Mouse (Mus musculus) heart, adult 2 months (tissue): ENCODE results near the gene Dok5. TPM values are rescaled to one million over a fixed set of nuclear protein-coding genes. Genes with fewer than 3 reads are reported as not detected.
A peak's percentile ranks its signal among the peaks of the same experiment; 100 is the strongest.

Experiments used
- DNase-seq, 2 experiments: peaks; one replicate each; pipeline ENCODE4 v3.0.0; 2021
- H3K27ac ChIP-seq: fragments of 200-600 bp; 2 replicates; pipeline ENCODE4 v1.8.1; 2022
- H3K27me3 ChIP-seq: fragments of 200-500 bp; 2 replicates; pipeline ENCODE4 v1.6.1; 2012; ENCODE audit warnings: mild to moderate bottlenecking, low read length, inconsistent platforms, mixed read lengths; ENCODE audit not compliant: control insufficient read depth, insufficient read depth
- H3K36me3 ChIP-seq: fragments of 200-500 bp; 2 replicates; pipeline ENCODE4 v1.6.1; 2012; ENCODE audit warnings: low read length, inconsistent platforms; ENCODE audit not compliant: control insufficient read depth, insufficient read depth
- H3K4me1 ChIP-seq: fragments of 200-500 bp; 2 replicates; pipeline ENCODE4 v1.6.1; 2011; ENCODE audit warnings: low read length; ENCODE audit not compliant: control insufficient read depth, insufficient read depth
- H3K4me3 ChIP-seq: fragments of 200-600 bp; 2 replicates; pipeline ENCODE4 v1.8.1; 2022
- H3K79me2 ChIP-seq: fragments of 200-500 bp; replicated peaks from 2 replicates; pipeline ENCODE4 v1.6.1; 2012; ENCODE audit warnings: mild to moderate bottlenecking, inconsistent platforms, low read length, moderate library complexity, mixed read lengths; ENCODE audit not compliant: control insufficient read depth, insufficient read depth
- H3K9ac ChIP-seq: fragments of 200-500 bp; 2 replicates; pipeline ENCODE4 v1.6.1; 2012; ENCODE audit warnings: low read depth, mild to moderate bottlenecking, control low read depth, inconsistent platforms, low read length, mixed read lengths
- CTCF ChIP-seq: fragments of 200-600 bp; IDR thresholded peaks from 2 replicates; pipeline ENCODE4 v1.8.1; 2022; ENCODE audit warnings: antibody characterized with exemption, mild to moderate bottlenecking, moderate library complexity
- EP300 ChIP-seq: fragments of 200-500 bp; IDR thresholded peaks from 2 replicates; pipeline ENCODE4 v1.6.1; 2011; ENCODE audit warnings: low read depth, low read length, control low read depth; ENCODE audit not compliant: insufficient read depth
- POLR2A ChIP-seq: fragments of 200-500 bp; IDR thresholded peaks from 2 replicates; pipeline ENCODE4 v1.6.1; 2011; ENCODE audit warnings: mild to moderate bottlenecking, low read depth, low read length, control low read depth; ENCODE audit not compliant: insufficient read depth
- WGBS: fragments of 180-500 bp; shearing (Covaris S2); methylation state at CpG from one replicate; pipeline ENCODE4 v1.1.7; 2018; 5-methylcytosine and 5-hydroxymethylcytosine counted together
- intact Hi-C: fragments of 180-260 bp; cut with DNase I; formaldehyde crosslinking; loops from one replicate; pipeline ENCODE4 v1.15.1; 2025
- polyA plus RNA-seq: library from polyadenylated mRNA; depleted of rRNA; stranded (reverse); fragments of >200 nt; gene quantifications from 2 replicates; pipeline ENCODE4 v1.2.3, GENCODE M21; 2012
- total RNA-seq, 2 experiments: library from RNA; stranded (reverse); gene quantifications; 2 replicates each; pipeline ENCODE4 v1.2.3; 2021

The Dok5 gene
- total and polyA plus RNA-seq, 3 experiments: 0.41 to 1.4 TPM; not detected in 1

DNA sequence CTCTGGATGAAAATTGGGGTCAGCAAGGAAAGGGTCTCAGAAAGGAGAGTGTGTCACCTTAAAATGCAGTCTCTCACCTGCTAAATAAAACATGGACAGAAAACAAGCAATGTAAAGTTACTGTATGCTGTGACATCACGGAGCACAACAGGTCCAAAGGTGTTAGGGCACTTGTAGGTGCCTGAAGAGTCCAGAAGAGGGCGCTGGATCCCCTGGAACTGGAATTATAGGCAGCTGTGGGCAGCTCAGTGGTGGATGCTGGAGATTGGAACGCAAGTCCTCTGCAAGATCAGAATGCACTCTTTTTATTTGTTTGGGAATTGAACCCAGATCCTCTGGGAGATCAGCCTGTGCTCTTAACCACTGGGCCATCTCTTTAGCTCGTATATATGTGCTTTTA lies 129.0 kb downstream of the Dok5 start:
- no peak for DNase-seq
- H3K4me3 ChIP-seq: no peak overlapping the region
- no peaks in the 10 kb centered on the region for H3K36me3 ChIP-seq
- H3K27me3 ChIP-seq: no peaks in the 10 kb centered on the region
- TF ChIP-seq EP300 (no peak), POLR2A (no peak), CTCF (no peak)
- no peak overlapping the region for H3K27ac ChIP-seq
- H3K4me1 ChIP-seq: peaks cover 2% of the 10 kb centered on the region; the same call in 1 of the 2 replicates
- intact Hi-C loops: no loop called here
- no peaks in the 10 kb centered on the region for H3K79me2 ChIP-seq
- 65% methylated on average over 4 of the region's 4 CpGs for WGBS
- H3K9ac ChIP-seq: no peak overlapping the region

- Histone ChIP-seq H3K79me2 (no peaks in the 10 kb centered on the region), H3K4me3 (no peak overlapping the region), H3K4me1 (no peaks in the 10 kb centered on the region), H3K27ac (no peak overlapping the region), H3K36me3 (no peaks in the 10 kb centered on the region), H3K9ac (no peak overlapping the region), H3K27me3 (no peaks in the 10 kb centered on the region)
- intact Hi-C loops: no loop called here
- no peak for DNase-seq
- 51% methylated on average over 9 of the region's 9 CpGs for WGBS
- TF ChIP-seq POLR2A (no peak), CTCF (no peak), EP300 (no peak)
These were observed 131.2 kb downstream of the Dok5 start for GRCm38 (mm10) chr2:170862799-170863198.

GRCm38 (mm10) chr2:170863201-170863600 lies 131.6 kb downstream of the Dok5 start:
- Histone ChIP-seq H3K9ac (no peak overlapping the region), H3K27me3 (no peaks in the 10 kb centered on the region), H3K79me2 (no peaks in the 10 kb centered on the region), H3K36me3 (no peaks in the 10 kb centered on the region), H3K4me1 (no peaks in the 10 kb centered on the region), H3K4me3 (no peak overlapping the region), H3K27ac (no peak overlapping the region)
- intact Hi-C loops: no loop called here
- TF ChIP-seq EP300 (no peak), CTCF (no peak), POLR2A (no peak)
- no peak for DNase-seq
- WGBS: 95% methylated on average over 10 of the region's 10 CpGs

DNA sequence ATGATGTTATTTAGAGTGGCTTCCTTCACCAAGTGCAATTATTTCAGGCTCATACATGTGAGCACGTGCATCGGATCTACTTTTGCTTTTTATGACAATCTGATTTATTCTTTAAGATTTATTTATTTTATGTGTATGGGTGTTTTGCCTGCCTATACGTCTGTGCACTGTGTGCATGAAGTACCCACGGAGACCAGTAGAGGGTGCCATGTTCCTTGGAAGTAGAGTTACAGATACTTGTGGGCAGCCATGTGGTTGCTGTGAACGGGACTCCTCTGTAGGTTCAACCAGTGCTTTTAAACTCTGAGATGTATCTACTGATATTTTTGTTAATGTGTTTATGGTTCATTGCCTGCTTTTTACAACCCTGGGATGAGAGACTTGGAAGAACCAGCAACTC lies 132.4 kb downstream of the Dok5 start:
- intact Hi-C loops: no loop called here
- TF ChIP-seq EP300 (no peak), CTCF (peak; percentile 57)

DNA sequence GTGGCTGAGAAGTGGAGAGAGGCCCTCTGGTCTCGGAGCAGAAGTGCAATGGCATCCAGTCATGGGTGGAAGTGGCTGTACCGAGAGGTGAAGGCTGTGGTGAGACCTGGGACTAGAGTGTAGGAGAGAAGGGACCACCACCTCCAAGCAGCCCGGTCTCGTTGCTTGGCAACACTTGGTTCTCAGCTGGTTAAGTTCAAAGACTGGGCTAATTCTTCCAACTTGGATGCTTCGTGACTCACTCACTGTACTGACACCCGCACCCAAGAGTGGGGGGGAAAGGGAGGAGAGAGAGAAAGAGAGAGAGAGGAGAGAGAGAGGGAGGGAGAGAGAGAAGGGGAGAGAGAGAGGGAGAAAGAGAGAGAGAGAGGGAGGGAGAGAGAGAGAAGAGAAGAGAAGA lies 133.2 kb downstream of the Dok5 start:
- Histone ChIP-seq H3K36me3 (no peaks in the 10 kb centered on the region), H3K79me2 (no peaks in the 10 kb centered on the region), H3K4me3 (no peak overlapping the region), H3K27ac (no peak overlapping the region), H3K9ac (no peak overlapping the region), H3K4me1 (no peaks in the 10 kb centered on the region), H3K27me3 (no peaks in the 10 kb centered on the region)
- DNase-seq: no peak
- WGBS: 76% methylated on average over 6 of the region's 6 CpGs
- no peak for TF ChIP-seq EP300
- TF ChIP-seq POLR2A: no peak
- TF ChIP-seq CTCF: no peak
- intact Hi-C loops: no loop called here

More for the DNA sequence above, 132.4 kb downstream of the Dok5 start:
- Histone ChIP-seq H3K4me3 (no peak overlapping the region), H3K9ac (no peak overlapping the region), H3K4me1 (no peaks in the 10 kb centered on the region), H3K27me3 (no peaks in the 10 kb centered on the region), H3K36me3 (no peaks in the 10 kb centered on the region), H3K79me2 (no peaks in the 10 kb centered on the region), H3K27ac (no peak overlapping the region)
- DNase-seq: no peak
- 85% methylated on average over 5 of the region's 5 CpGs for WGBS

GRCm38 (mm10) chr2:170870566-170870965 lies 139.0 kb downstream of the Dok5 start:
- Histone ChIP-seq H3K27me3 (no peaks in the 10 kb centered on the region), H3K4me3 (no peak overlapping the region), H3K27ac (no peak overlapping the region), H3K79me2 (no peaks in the 10 kb centered on the region), H3K9ac (no peak overlapping the region), H3K4me1 (no peaks in the 10 kb centered on the region), H3K36me3 (no peaks in the 10 kb centered on the region)
- intact Hi-C loops: loop anchor here (5.0 kb wide), 1 partner anchor 418 kb away; no protein-coding TSS in a partner anchor
- TF ChIP-seq EP300 (no peak), POLR2A (no peak), CTCF (no peak)
- no peak for DNase-seq
- WGBS: 78% methylated on average over 15 of the region's 15 CpGs
